Mouse (Mus musculus) ES-E14 (cell line): ENCODE measurements at regions not wholly inside any gene's neighbourhood (a gene's known extent, or its start where the extent isn't known, plus 50 kb on each side); places are given as distances from the start of the nearest gene placed in this dataset.

Experiments used
- DNase-seq: peaks from one replicate; pipeline ENCODE4 v3.0.0-alpha.2; 2013; ENCODE audit warnings: low read depth, low spot score
- H3K27ac ChIP-seq: 2 replicates; pipeline ENCODE4 v1.5.1; 2012; ENCODE audit warnings: low read depth, mild to moderate bottlenecking, low read length, moderate library complexity, mixed read lengths; ENCODE audit not compliant: poor library complexity, insufficient read depth, severe bottlenecking
- H3K36me3 ChIP-seq: 2 replicates; pipeline ENCODE4 v1.6.1; 2012; ENCODE audit warnings: mild to moderate bottlenecking, low read length, moderate library complexity, mixed read lengths; ENCODE audit not compliant: control insufficient read depth, poor library complexity, insufficient read depth, severe bottlenecking
- H3K4me1 ChIP-seq, 2 experiments: fragments of 150-350 bp in 1 of 2; sonication (generic) in 1 of 2; 2 replicates each; pipeline ENCODE4 v1.6.1; 2012; ENCODE audit warnings: low read length in 2 of 2, mild to moderate bottlenecking in 1 of 2, mixed read lengths in 1 of 2; ENCODE audit not compliant: control insufficient read depth in 2 of 2, insufficient read depth in 2 of 2, poor library complexity in 1 of 2
- H3K4me3 ChIP-seq, 2 experiments: fragments of 150-350 bp in 1 of 2; sonication (generic) in 1 of 2; 2 replicates each; pipeline ENCODE4 v1.5.1; 2012; ENCODE audit warnings: low read length in 2 of 2, low read depth in 1 of 2, mild to moderate bottlenecking in 1 of 2, mixed read lengths in 1 of 2; ENCODE audit not compliant: insufficient read depth in 1 of 2, poor library complexity in 1 of 2, severe bottlenecking in 1 of 2
- H3K9ac ChIP-seq: 2 replicates; pipeline ENCODE4 v1.6.1; 2012; ENCODE audit warnings: low read depth, mild to moderate bottlenecking, low read length, mixed read lengths; ENCODE audit not compliant: poor library complexity, insufficient read depth, severe bottlenecking
- H3K9me3 ChIP-seq: fragments of 150-350 bp; sonication (generic); 2 replicates; pipeline ENCODE4 v1.6.1; 2012; ENCODE audit warnings: low read depth, mild to moderate bottlenecking, low read length; ENCODE audit not compliant: control insufficient read depth, insufficient read depth
- CHD2 ChIP-seq: IDR thresholded peaks from 2 replicates; pipeline ENCODE4 v1.6.1; 2014; ENCODE audit warnings: mild to moderate bottlenecking, low read depth, low read length, inconsistent platforms
- HCFC1 ChIP-seq: IDR thresholded peaks from 2 replicates; pipeline ENCODE4 v1.6.1; 2012; ENCODE audit warnings: low read length, inconsistent platforms, borderline replicate concordance; ENCODE audit not compliant: insufficient read depth
- MAFK ChIP-seq: IDR thresholded peaks from 2 replicates; pipeline ENCODE4 v1.6.1; 2014; ENCODE audit warnings: mild to moderate bottlenecking, low read depth, low read length, inconsistent platforms; ENCODE audit not compliant: insufficient read depth
- ZC3H11A ChIP-seq: IDR thresholded peaks from 2 replicates; pipeline ENCODE4 v1.6.1; 2012; ENCODE audit warnings: low read depth, mild to moderate bottlenecking, inconsistent platforms, low read length, borderline replicate concordance
- ZNF384 ChIP-seq: IDR thresholded peaks from 2 replicates; pipeline ENCODE4 v1.6.1; 2012; ENCODE audit warnings: low read depth, low read length, inconsistent platforms
- in situ Hi-C, 2 experiments: fragments of 600-800 bp; cut with MboI; formaldehyde crosslinking; loops; one replicate each; pipeline ENCODE4 v1.15.1; 2025; ENCODE audit warnings: low sequenced_read_pairs in 2 of 2, inconsistent platforms in 1 of 2; ENCODE audit not compliant: unreplicated experiment in 2 of 2

DNA sequence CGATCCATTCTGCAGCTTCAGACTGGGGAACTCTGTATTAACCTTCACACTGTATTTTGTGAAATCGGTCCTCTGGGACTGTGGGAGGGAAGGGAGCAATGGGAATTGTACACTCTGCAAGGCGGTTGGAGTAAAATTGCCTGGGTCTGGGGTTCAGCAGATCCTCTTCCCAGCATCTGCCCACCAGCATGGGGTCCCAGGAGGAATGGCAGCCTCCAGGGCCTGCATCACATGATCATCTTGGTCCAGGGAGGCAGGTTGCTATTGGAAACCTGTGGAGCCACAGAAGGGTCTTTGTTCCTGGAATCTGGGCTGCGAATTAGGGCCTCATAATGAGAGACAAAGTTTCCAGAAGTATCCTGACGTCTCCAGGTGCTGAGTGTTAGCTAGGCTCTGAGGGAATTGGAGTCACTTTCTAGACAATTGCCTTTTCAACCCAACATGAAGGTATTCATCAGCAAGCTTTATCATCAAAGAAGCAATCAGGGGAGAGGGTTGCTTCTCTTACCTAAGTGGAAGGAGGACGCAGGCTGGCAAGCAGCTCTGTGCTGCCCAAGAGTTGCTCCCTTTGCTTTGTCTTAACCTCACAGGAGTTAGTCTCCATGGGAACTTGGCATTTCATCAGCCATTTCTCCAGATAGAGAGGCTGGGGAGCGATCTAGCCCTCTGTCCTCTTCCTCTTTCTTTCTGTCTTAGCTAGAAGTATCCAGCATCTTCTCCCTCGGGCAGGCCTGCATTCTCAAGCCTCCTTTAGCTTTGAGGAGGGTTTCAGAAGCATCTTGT lies 449.7 kb upstream of the Cdh4 start:
- Histone ChIP-seq H3K4me1 (no peaks in the 10 kb centered on the region), H3K9me3 (no peaks in the 10 kb centered on the region), H3K4me3 (no peak overlapping the region), H3K36me3 (no peaks in the 10 kb centered on the region), H3K27ac (no peak overlapping the region), H3K9ac (no peak overlapping the region)
- TF ChIP-seq HCFC1 (no peak), ZNF384 (no peak), CHD2 (no peak), MAFK (no peak), ZC3H11A (no peak)
- in situ Hi-C loops = no loop called here
- DNase-seq = no peak

GRCm38 (mm10) chr2:178997921-178998320 lies 444.3 kb upstream of the Cdh4 start:
- Histone ChIP-seq H3K4me1 (no peaks in the 10 kb centered on the region), H3K9me3 (no peaks in the 10 kb centered on the region), H3K9ac (no peak overlapping the region), H3K36me3 (no peaks in the 10 kb centered on the region), H3K27ac (no peak overlapping the region), H3K4me3 (no peak overlapping the region)
- in situ Hi-C loops = no loop called here
- DNase-seq = no peak
- TF ChIP-seq ZNF384 (no peak), CHD2 (no peak), HCFC1 (no peak), MAFK (no peak), ZC3H11A (no peak)

DNA sequence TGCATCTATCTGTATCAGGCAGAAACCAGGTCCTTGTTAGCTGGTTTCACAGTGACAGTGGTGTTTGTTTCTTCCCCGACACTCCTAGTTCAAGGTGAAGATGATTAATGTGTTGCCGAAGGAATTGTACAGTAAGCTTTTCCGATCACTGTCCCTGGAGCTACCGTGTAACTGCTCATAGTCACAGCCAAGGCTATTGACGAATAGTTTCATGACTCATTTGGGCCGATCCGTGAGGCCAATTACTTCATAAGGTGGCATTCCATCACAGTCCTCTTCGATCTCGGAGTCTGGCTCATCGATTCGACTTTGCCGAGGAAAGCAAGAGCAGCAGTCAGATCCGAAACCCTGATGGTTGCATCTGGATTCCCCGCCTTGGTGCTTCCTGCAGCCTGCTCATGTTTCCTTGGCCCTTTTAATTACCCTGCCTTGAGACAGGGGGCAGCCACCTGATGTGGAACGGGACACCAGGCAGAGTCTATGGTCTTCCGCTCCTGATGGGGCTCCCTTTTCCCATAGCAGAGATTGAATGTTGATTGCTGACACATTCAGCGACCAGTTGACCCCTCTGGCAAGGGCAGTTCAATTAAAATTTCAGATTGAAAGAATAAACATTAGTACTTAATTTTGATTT lies 441.7 kb upstream of the Cdh4 start:
- in situ Hi-C loops = no loop called here
- Histone ChIP-seq H3K9me3 (no peaks in the 10 kb centered on the region), H3K9ac (no peak overlapping the region), H3K4me1 (no peaks in the 10 kb centered on the region), H3K4me3 (no peak overlapping the region), H3K36me3 (no peaks in the 10 kb centered on the region), H3K27ac (no peak overlapping the region)
- no peak for DNase-seq
- TF ChIP-seq CHD2 = no peak
- no peak for TF ChIP-seq ZC3H11A
- no peak for TF ChIP-seq MAFK

- H3K9me3 ChIP-seq = no peaks in the 10 kb centered on the region
- no peaks in the 10 kb centered on the region for H3K36me3 ChIP-seq
- H3K4me1 ChIP-seq = no peaks in the 10 kb centered on the region
- DNase-seq = no peak
- TF ChIP-seq HCFC1 (no peak), CHD2 (no peak), ZNF384 (no peak), ZC3H11A (no peak), MAFK (no peak)
- no peak overlapping the region for H3K4me3 ChIP-seq
- in situ Hi-C loops = no loop called here
- no peak overlapping the region for H3K27ac ChIP-seq
- H3K9ac ChIP-seq = no peak overlapping the region
Observed at GRCm38 (mm10) chr2:179007766-179008165, 434.5 kb upstream of the Cdh4 start.
